Mouse (Mus musculus) left cerebral cortex, adult 9 months (tissue): ENCODE results near the gene Afg3l1.
"Not testable (repeated sequence)": the region's sequence is repeated elsewhere in the genome, so short reads cannot be mapped to it uniquely, and the experiment has no call there.

Experiments used
- DNase-seq, 2 experiments: peaks; one replicate each; pipeline ENCODE4 v3.0.0; 2022; ENCODE audit warnings: low spot score in 2 of 2

The Afg3l1 gene

DNA sequence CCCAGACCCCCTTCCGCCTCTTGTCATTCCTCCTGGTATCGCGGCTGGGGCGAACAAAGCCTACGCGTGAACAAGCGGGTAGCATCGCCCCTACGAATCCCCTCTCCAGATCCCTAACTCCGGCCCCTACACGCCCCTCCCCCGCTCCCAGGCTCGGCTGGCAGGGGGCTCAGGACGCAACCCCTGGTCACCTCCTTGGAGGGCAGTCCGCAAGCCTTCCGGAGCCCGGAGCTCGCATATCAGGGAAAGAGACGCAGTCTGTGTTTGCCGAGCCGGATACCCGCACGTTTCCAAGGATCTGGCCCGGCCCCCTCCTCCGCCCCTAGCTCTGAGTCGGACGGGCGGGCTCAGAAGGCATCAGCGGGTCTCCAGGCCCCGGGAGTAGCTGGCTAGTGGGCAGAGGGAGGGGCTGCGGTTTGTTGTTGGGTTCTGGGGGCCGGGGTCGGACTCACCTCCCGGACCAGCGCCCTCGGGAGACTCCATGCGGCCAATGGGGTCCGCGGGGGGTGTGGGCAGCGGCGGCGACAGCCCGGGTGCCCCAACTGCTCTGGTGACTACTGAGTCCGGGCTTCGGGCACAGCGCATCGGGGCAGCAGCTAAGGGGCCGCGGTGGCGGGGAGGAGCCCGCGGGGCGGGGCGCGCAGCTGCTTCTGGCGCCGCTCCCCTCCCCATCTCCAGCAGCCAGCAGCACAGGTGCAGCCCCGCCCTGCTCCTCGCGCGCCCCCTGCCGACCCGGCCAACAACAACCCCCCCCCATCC lies 37.3 kb downstream of the Afg3l1 start, which contains the start of gene Dbndd1:
Gene Dbndd1, minus strand, starts transcription at position 683 of the 759 bp plus-strand sequence.
- peak in 1 of 2 experiments; percentile 42 for DNase-seq

DNA sequence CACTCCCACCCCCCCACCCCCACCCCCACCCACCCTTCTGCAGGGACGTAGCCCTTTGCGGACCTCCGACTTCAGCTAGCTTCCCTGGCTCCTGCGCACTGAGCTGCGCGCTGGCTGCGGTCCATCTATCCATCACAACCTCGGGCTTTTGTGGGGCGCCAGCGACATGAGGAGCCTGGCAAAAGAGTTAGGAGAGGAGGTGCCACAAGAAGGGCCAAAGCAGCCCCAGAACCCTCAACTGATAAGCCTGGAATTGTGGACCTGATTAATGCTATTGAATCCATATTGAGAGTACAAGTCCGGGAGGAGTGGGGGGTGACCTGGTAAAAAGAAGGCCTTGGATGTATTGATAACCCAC lies 37.8 kb downstream of the Afg3l1 start:
- no peak for DNase-seq

GRCm38 (mm10) chr8:123516596-123516995 lies 38.9 kb downstream of the Afg3l1 start:
- no peak for DNase-seq

DNA sequence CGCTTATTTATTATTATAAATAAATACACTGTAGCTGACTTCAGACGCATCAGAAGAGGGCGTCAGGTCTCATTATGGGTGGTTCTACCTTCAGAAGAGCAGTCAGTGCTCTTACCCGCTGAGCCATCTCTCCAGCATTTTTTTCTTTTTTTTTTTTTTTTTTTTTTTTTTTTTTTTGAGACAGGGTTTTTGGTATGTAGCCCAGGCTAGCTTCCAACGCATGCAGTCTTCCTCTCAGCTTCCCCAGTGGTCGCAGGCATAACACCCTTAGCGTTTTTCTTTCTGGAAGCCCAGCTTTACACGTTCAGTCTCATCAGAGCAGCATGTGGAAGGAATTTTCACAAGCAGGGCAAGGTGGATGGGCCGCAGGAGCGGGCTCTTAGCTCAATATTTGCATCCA lies 40.5 kb downstream of the Afg3l1 start:
- DNase-seq: no peak

- peak; percentile 77 to 91 for DNase-seq
These were observed 41.0 kb downstream of the Afg3l1 start, which contains the start of gene Gas8 for GRCm38 (mm10) chr8:123518667-123519066. Gas8 (plus strand) TSS chr8:123518834.

DNA sequence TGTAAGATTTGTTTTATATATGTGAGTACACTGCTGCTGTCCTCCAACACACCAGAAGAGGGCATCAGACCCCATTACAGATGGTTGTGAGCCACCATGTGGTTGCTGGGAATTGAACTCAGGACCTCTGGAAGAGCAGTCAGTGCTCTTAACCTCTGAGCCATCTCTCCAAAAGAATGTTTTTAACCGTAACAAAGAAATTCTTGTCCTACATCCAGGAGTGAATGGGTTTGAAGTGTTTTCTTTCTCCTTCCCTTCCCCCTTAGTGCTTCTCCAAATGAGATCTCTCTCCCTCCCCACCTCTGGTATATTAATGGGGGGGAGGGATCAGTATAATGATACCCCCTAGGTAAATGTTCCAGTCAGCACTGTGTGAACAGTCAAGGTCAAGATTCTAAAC lies 42.3 kb downstream of the Afg3l1 start:
- not testable (repeated sequence) for DNase-seq

- DNase-seq: peak in 1 of 2 experiments; percentile 48
These were observed 50.2 kb downstream of the Afg3l1 start for GRCm38 (mm10) chr8:123527720-123528489.

DNA sequence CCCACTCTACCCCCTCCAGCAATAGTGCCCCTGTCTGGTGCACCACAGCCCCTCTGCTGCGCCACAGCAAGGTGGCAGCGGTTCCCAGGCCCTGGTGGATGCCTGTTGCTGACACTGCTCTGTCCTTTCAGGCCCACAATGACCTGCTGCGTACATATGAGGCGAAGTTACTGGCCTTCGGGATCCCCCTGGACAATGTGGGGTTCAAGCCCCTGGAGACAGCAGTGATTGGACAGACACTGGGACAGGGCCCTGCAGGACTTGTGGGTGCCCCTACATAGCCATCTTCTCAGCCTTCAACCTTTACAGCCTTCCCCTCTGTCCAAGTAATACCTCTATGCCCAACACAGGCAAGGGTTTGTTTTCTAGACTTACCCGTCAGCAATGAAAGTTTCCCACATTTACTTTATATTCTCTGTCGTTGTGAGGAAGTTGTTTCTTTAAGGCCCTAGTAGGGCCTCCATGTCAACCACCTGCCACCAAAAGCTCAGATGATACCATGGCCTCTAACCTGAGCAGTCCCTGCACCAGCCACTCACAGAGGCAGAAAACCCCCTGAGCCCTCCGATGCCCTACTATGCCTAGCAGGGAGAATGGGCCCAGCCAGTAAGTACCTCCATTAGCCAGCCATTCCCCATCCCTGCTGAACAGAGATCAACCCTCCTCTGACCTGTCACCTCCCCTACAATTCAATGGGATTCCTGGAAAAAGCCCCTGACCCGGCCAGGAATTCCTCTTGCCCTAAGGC lies 58.7 kb downstream of the Afg3l1 start:
- no peak for DNase-seq

- no peak for DNase-seq
These were observed 59.3 kb downstream of the Afg3l1 start for GRCm38 (mm10) chr8:123536990-123537380.

- DNase-seq: not testable (repeated sequence)
These were observed 59.9 kb downstream of the Afg3l1 start for GRCm38 (mm10) chr8:123537641-123538040.
